Mouse (Mus musculus) liver, adult 2 months (tissue): ENCODE results near the gene Wnk4.

Experiments used
- CTCF ChIP-seq: fragments of 200-500 bp; IDR thresholded peaks from 2 replicates; pipeline ENCODE4 v1.5.1; 2011; ENCODE audit warnings: low read depth, low read length, control low read depth
- POLR2A ChIP-seq: fragments of 200-500 bp; IDR thresholded peaks from 2 replicates; pipeline ENCODE4 v1.6.1; 2011; ENCODE audit warnings: low read length, control low read depth; ENCODE audit not compliant: insufficient read depth; ENCODE audit errors: extremely low read depth

DNA sequence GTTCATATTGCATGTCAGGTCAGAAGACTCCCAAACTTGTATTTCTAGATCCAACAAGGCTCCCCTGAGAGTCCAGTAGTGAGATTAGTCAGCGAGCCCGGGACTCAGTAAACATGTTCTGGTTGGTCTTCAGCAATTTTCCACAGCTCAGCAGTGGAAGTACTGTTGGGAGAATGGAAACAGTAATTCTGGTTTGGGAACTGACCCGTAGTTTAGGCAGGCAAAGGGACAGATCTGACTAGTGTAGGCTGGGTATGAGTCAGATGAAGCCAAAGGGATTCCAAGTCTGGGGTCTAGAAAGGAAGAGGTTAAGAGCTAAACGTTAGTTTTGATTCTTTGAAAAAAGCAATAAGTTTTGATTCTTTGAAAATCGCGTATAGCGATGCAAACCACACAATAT lies 7.4 kb upstream of the Wnk4 start:
- no peak for TF ChIP-seq POLR2A
- TF ChIP-seq CTCF: no peak
